ENCODE assay signal across 14 mouse cellular contexts in the genomic region with DNA sequence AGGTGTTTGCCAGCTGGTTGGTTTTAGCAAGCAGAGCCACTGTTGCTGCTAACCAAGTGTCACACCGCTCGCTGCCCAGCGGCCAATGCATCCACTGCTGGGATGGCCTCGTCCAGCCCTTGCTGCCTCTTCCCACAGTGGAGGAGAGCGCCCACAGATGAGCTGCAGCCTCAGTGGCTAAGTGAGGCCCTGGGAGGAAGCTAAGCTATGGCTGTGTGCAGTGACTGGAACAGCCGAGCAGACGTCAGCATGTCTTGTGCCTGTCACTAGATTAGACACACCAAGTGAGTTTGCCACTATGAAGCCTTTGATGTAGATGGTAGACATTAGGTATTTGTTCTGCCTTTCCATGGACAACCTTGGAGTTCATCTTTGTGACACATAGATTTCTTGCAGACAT.
DNase-seq lines count a peak whose midpoint lies in the region; ATAC-seq and TF ChIP-seq lines count a peak whose summit lies in the region.
"Had no signal": no experiment of that assay in that cellular context is flagged by ENCODE, and none has a peak within 500 bp of the region (broad histone marks: within the 10 kb centered on the region; RNA-seq: fewer than 3 reads in every experiment).

No protein-coding gene starts in this region.

- H3K4me2 ChIP-seq in hindbrain, embryonic 13.5 days, result no peak overlapping the region
- no peak overlapping the region for H3K4me2 ChIP-seq in hindbrain, embryonic 15.5 days
- no peak overlapping the region for H3K4me2 ChIP-seq in midbrain, embryonic 16.5 days (ENCODE audit: low read length)
- H3K4me2 ChIP-seq in stomach, postnatal 0 days (replicated peaks; ENCODE audit: low read depth), result no peak overlapping the region
- H3K4me2 ChIP-seq: liver, embryonic 13.5 days had no signal

- H3K36me3 ChIP-seq in hindbrain, embryonic 13.5 days, result no peaks in the 10 kb centered on the region
- no peaks in the 10 kb centered on the region for H3K36me3 ChIP-seq in hindbrain, embryonic 10.5 days
- H3K36me3 ChIP-seq in hindbrain, embryonic 15.5 days, result no peaks in the 10 kb centered on the region
- no peaks in the 10 kb centered on the region for H3K36me3 ChIP-seq in midbrain, embryonic 16.5 days (ENCODE audit: control insufficient read depth, insufficient read depth, low read length)
- no peaks in the 10 kb centered on the region for H3K36me3 ChIP-seq in stomach, postnatal 0 days (ENCODE audit: control insufficient read depth, insufficient read depth, low read length)
- H3K36me3 ChIP-seq: liver, embryonic 13.5 days had no signal

- peak; percentile 30; the same call in 1 of the 2 replicates for ATAC-seq in hindbrain, embryonic 13.5 days (ENCODE audit: low FRiP score)
- peak; percentile 47; the same call in 1 of the 2 replicates for ATAC-seq in hindbrain, embryonic 15.5 days (ENCODE audit: low FRiP score, low read depth)
- ATAC-seq in midbrain, embryonic 16.5 days, result peak; percentile 44; the same call in 1 of the 2 replicates
- no peak for ATAC-seq in stomach, postnatal 0 days (ENCODE audit: low FRiP score, low TSS enrichment)
- ATAC-seq: CD4-positive, CD25-positive, alpha-beta regulatory T cell, adult 4 months; intestine, embryonic 16.5 days had no signal

- TF ChIP-seq CTCF in stomach, postnatal 0 days (IDR thresholded peaks at IDR 0.05; ENCODE audit: low read depth), result no peak

- no peak overlapping the region; the same call in 1 of the 2 replicates for H3K9ac ChIP-seq in hindbrain, embryonic 13.5 days
- no peak overlapping the region for H3K9ac ChIP-seq in hindbrain, embryonic 15.5 days
- H3K9ac ChIP-seq in midbrain, embryonic 16.5 days (ENCODE audit: low read depth, low read length), result no peak overlapping the region
- H3K9ac ChIP-seq in stomach, postnatal 0 days (ENCODE audit: low read length), result no peak overlapping the region
- H3K9ac ChIP-seq: liver, embryonic 13.5 days had no signal

- no peaks in the 10 kb centered on the region for H3K27me3 ChIP-seq in hindbrain, embryonic 13.5 days
- no peaks in the 10 kb centered on the region for H3K27me3 ChIP-seq in hindbrain, embryonic 10.5 days (ENCODE audit: insufficient read depth, poor library complexity, severe bottlenecking)
- no peaks in the 10 kb centered on the region for H3K27me3 ChIP-seq in hindbrain, embryonic 15.5 days
- H3K27me3 ChIP-seq in midbrain, embryonic 16.5 days (ENCODE audit: control insufficient read depth, insufficient read depth, low read depth, low read length), result no peaks in the 10 kb centered on the region
- no peaks in the 10 kb centered on the region for H3K27me3 ChIP-seq in stomach, postnatal 0 days (ENCODE audit: control insufficient read depth, insufficient read depth, low read length)
- H3K27me3 ChIP-seq: liver, embryonic 13.5 days had no signal

- peaks cover 30% of the 10 kb centered on the region for H3K4me1 ChIP-seq in hindbrain, embryonic 13.5 days (replicated peaks)
- peaks cover 24% of the 10 kb centered on the region for H3K4me1 ChIP-seq in hindbrain, embryonic 10.5 days (replicated peaks)
- peaks cover 12% of the 10 kb centered on the region for H3K4me1 ChIP-seq in hindbrain, embryonic 15.5 days (replicated peaks)
- peaks cover 5% of the 10 kb centered on the region for H3K4me1 ChIP-seq in midbrain, embryonic 16.5 days (ENCODE audit: control insufficient read depth, insufficient read depth, low read length)
- no peaks in the 10 kb centered on the region for H3K4me1 ChIP-seq in stomach, postnatal 0 days (replicated peaks; ENCODE audit: control insufficient read depth, insufficient read depth)

- no peak for TF ChIP-seq EP300 in stomach, postnatal 0 days (optimal IDR thresholded peaks at IDR 0.05)

- WGBS in hindbrain, embryonic 13.5 days, result 61% methylated on average over 7 of the region's 7 CpGs
- WGBS in hindbrain, embryonic 10.5 days, result 58% methylated on average over 7 of the region's 7 CpGs
- WGBS in hindbrain, embryonic 15.5 days, result 56% methylated on average over 7 of the region's 7 CpGs
- 39% methylated on average over 7 of the region's 7 CpGs for whole genome bisulfite sequencing in midbrain, embryonic 16.5 days
- 86% methylated on average over 7 of the region's 7 CpGs for WGBS in stomach, postnatal 0 days

- no peak for DNase-seq in hindbrain, embryonic 10.5 days (ENCODE audit: low spot score)
- peak; percentile 28 for DNase-seq in brain, adult 2 months (ENCODE audit: low read depth, low spot score)
- DNase-seq in stomach, postnatal 0 days (ENCODE audit: low spot score), result no peak
- DNase-seq in lung, postnatal 14 days, result no peak
- DNase-seq: adrenal gland, postnatal 25 days; cerebellum, postnatal 14 days; heart, adult 2 months; liver, embryonic 13.5 days; thymus, postnatal 36 days had no signal

- no peaks in the 10 kb centered on the region for H3K9me3 ChIP-seq in hindbrain, embryonic 13.5 days
- no peaks in the 10 kb centered on the region for H3K9me3 ChIP-seq in hindbrain, embryonic 10.5 days
- H3K9me3 ChIP-seq in hindbrain, embryonic 15.5 days, result no peaks in the 10 kb centered on the region
- no peaks in the 10 kb centered on the region for H3K9me3 ChIP-seq in midbrain, embryonic 16.5 days (replicated peaks; ENCODE audit: control insufficient read depth, low read length, poor library complexity, severe bottlenecking)
- H3K9me3 ChIP-seq in stomach, postnatal 0 days (ENCODE audit: control insufficient read depth, low read length), result no peaks in the 10 kb centered on the region
- H3K9me3 ChIP-seq: liver, embryonic 13.5 days had no signal

- H3K4me3 ChIP-seq in hindbrain, embryonic 13.5 days, result no peak overlapping the region
- H3K4me3 ChIP-seq in hindbrain, embryonic 10.5 days, result no peak overlapping the region
- no peak overlapping the region for H3K4me3 ChIP-seq in hindbrain, embryonic 15.5 days
- H3K4me3 ChIP-seq in midbrain, embryonic 16.5 days (ENCODE audit: low read depth, low read length), result no peak overlapping the region
- H3K4me3 ChIP-seq in stomach, postnatal 0 days (ENCODE audit: low read depth, low read length), result no peak overlapping the region
- H3K4me3 ChIP-seq: heart, adult 2 months; liver, embryonic 13.5 days had no signal

- peak overlapping the region; percentile 44 for H3K27ac ChIP-seq in hindbrain, embryonic 13.5 days
- H3K27ac ChIP-seq in hindbrain, embryonic 10.5 days, result no peak overlapping the region
- 0 out of 2 replicates have a peak overlapping the region, but pooled peaks have one; percentile 3 for H3K27ac ChIP-seq in hindbrain, embryonic 15.5 days (replicated peaks)
- no peak overlapping the region for H3K27ac ChIP-seq in midbrain, embryonic 16.5 days (ENCODE audit: low read length)
- no peak overlapping the region for H3K27ac ChIP-seq in stomach, postnatal 0 days (replicated peaks)
- H3K27ac ChIP-seq: liver, embryonic 13.5 days had no signal

Comparison
In these comparisons a context has a peak if more than half of its experiments do, and no peak if none do; other contexts are left out.
1. H3K27ac ChIP-seq: peak in hindbrain, embryonic 13.5 days (single experiment) and hindbrain, embryonic 15.5 days (single experiment); none in hindbrain, embryonic 10.5 days (single experiment), midbrain, embryonic 16.5 days (single experiment) and stomach, postnatal 0 days (single experiment).